Mouse (Mus musculus) stomach, postnatal 0 days (tissue): ENCODE measurements around the gene Kcnq4. TPM values are rescaled to one million over a fixed set of nuclear protein-coding genes. Genes with fewer than 3 reads are reported as not detected.
A peak's percentile ranks its signal among the peaks of the same experiment; 100 is the strongest.

Experiments
- ATAC-seq: fragments of 200-750 bp; cut with Nextera tagmentation; 2 replicates; pipeline ENCODE4 v1.8.0; 2017; ENCODE audit not compliant: low FRiP score, low TSS enrichment
- DNase-seq: peaks from one replicate; pipeline ENCODE4 v3.0.0-alpha.2; 2016; ENCODE audit warnings: low spot score
- H3K27ac ChIP-seq: fragments of 300-500 bp; sonication (generic); replicated peaks from 2 replicates; pipeline ENCODE4 v1.5.1; 2014; ENCODE audit warnings: mild to moderate bottlenecking, control low read depth
- H3K27me3 ChIP-seq: fragments of 300-500 bp; sonication (generic); 2 replicates; pipeline ENCODE4 v1.6.1; 2014; ENCODE audit warnings: low read length; ENCODE audit not compliant: control insufficient read depth, insufficient read depth
- H3K36me3 ChIP-seq: fragments of 300-500 bp; sonication (generic); 2 replicates; pipeline ENCODE4 v1.6.1; 2014; ENCODE audit warnings: low read length, mixed read lengths; ENCODE audit not compliant: control insufficient read depth, insufficient read depth
- H3K4me1 ChIP-seq: fragments of 300-500 bp; sonication (generic); replicated peaks from 2 replicates; pipeline ENCODE4 v1.6.1; 2014; ENCODE audit warnings: antibody characterized with exemption; ENCODE audit not compliant: control insufficient read depth, insufficient read depth
- H3K4me2 ChIP-seq: fragments of 300-500 bp; sonication (generic); replicated peaks from 2 replicates; pipeline ENCODE4 v1.6.1; 2014; ENCODE audit warnings: low read depth, mild to moderate bottlenecking, control low read depth, moderate library complexity
- H3K4me3 ChIP-seq: fragments of 300-500 bp; sonication (generic); 2 replicates; pipeline ENCODE4 v1.5.1; 2014; ENCODE audit warnings: low read depth, low read length, control low read depth
- H3K9ac ChIP-seq: fragments of 300-500 bp; sonication (generic); 2 replicates; pipeline ENCODE4 v1.6.1; 2014; ENCODE audit warnings: mild to moderate bottlenecking, low read length, control low read depth, mixed read lengths
- H3K9me3 ChIP-seq: fragments of 300-500 bp; sonication (generic); 2 replicates; pipeline ENCODE4 v1.6.1; 2016; ENCODE audit warnings: low read length; ENCODE audit not compliant: control insufficient read depth
- CTCF ChIP-seq: IDR thresholded peaks from 2 replicates; pipeline ENCODE4 v1.5.1; 2016; ENCODE audit warnings: antibody characterized with exemption, low read depth, mild to moderate bottlenecking, moderate library complexity
- EP300 ChIP-seq: optimal IDR thresholded peaks from 2 replicates; pipeline ENCODE3; 2016; ENCODE audit warnings: antibody characterized with exemption
- WGBS: fragments of 180-500 bp; shearing (Covaris S2); extraction: QIAGEN DNeasy Blood & Tissue Kit; methylation state at CpG from one replicate; pipeline ENCODE4 v1.1.7; 2014; 5-methylcytosine and 5-hydroxymethylcytosine counted together
- polyA plus RNA-seq: library from polyadenylated mRNA; unstranded; fragments of >200 nt; fragmentation: Nextera tagmentation; extraction: Ambion mirVana; gene quantifications from 2 replicates; pipeline ENCODE4 v1.2.1, GENCODE M21; 2015

The Kcnq4 gene
- polyA plus RNA-seq, 1 experiment from 2014 or later = 2.2 TPM

DNA sequence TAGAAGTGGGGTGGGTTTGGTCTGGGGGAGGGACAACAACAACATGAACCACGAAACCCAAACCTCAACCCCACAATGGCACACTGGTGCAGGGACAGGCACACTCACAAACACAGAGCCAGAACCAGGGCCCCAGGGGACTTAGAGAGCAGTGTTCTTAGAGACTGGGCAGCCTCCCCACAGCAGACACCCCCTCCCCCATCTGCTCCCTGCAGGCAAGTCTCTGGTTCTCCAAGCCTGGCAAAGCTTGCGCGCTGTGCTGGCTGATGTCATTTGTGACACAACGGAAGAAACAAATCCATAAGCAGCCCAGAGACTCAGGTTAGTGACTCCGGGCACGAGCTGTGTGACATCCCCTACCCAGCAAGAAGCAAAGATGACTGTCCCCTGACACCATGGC is 7.1 kb downstream of the Kcnq4 start:
- Histone ChIP-seq H3K4me3 (no peak overlapping the region), H3K27ac (no peak overlapping the region), H3K36me3 (no peaks in the 10 kb centered on the region), H3K9ac (no peak overlapping the region), H3K27me3 (peaks cover 3% of the 10 kb centered on the region; the same call in 1 of the 2 replicates), H3K4me1 (no peaks in the 10 kb centered on the region), H3K9me3 (no peaks in the 10 kb centered on the region), H3K4me2 (no peak overlapping the region)
- TF ChIP-seq EP300 = no peak
- TF ChIP-seq CTCF = no peak
- WGBS = 58% methylated on average over 6 of the region's 6 CpGs
- DNase-seq = no peak
- ATAC-seq = no peak

DNA sequence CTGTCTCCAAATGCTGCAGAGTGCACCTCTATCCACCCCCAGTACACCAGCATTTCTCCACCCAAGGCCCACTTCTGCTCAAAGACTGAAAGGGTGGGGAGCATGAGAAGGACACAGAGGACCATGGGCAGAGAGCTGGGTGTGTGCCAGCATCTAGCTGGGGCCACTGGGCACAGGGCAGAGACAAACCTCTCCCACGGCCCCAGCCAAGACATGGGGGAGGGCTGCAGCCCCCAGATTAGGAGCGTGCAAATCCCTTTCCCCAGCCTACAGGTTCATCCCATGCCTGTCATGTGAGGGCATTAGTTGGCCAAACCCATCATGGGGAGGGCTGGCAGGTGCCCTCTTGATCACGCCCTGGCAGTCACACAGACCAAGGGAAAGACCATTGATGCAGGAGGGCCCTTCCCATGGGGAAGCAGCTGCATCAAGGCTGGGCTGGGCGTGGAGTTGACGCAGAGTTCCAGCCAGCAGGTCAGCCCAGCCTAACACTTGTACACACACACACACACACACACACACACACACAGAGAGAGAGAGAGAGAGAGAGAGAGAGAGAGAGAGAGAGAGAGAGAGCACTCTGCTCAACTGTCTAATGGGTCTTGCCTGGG is 14.3 kb downstream of the Kcnq4 start:
- no peak overlapping the region for H3K4me2 ChIP-seq
- peak; percentile 51 for DNase-seq
- H3K36me3 ChIP-seq = no peaks in the 10 kb centered on the region
- no peak overlapping the region for H3K4me3 ChIP-seq
- 0 out of 2 replicates have a peak overlapping the region, but pooled peaks have one; percentile 24 for H3K27ac ChIP-seq
- H3K9me3 ChIP-seq = no peaks in the 10 kb centered on the region
- TF ChIP-seq EP300 (no peak), CTCF (no peak)
- WGBS = 54% methylated on average over 5 of the region's 5 CpGs
- no peak overlapping the region for H3K9ac ChIP-seq
- peaks cover 13% of the 10 kb centered on the region for H3K4me1 ChIP-seq
- H3K27me3 ChIP-seq = peaks cover 3% of the 10 kb centered on the region; the same call in 1 of the 2 replicates
- ATAC-seq = peak; percentile 46; the same call in 1 of the 2 replicates

DNA sequence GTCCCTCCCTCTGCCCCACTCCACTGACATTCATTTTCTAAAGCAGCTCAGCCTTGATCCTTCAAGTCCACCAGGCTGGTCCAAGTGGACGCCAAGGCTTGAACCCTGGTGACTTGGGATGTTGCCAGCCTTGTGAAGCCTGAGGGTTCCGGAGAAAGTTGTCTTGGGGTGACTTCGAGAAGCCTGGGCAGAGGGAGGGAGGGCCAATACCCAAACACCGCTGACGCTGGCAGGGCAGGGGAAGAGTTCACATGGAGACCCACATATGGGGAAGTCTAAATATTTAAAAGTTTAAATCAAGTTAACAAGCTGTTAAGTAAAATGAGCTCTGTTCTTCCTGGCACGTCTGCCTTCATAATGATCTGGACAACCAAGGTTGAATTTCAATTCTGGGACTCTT is 15.7 kb downstream of the Kcnq4 start:
- Histone ChIP-seq H3K4me1 (peaks cover 13% of the 10 kb centered on the region), H3K4me2 (no peak overlapping the region), H3K4me3 (no peak overlapping the region), H3K9ac (no peak overlapping the region), H3K9me3 (no peaks in the 10 kb centered on the region), H3K36me3 (no peaks in the 10 kb centered on the region), H3K27me3 (peaks cover under 1% of the 10 kb centered on the region; the same call in 1 of the 2 replicates), H3K27ac (no peak overlapping the region)
- no peak for TF ChIP-seq CTCF
- TF ChIP-seq EP300 = no peak
- no peak for DNase-seq
- no peak for ATAC-seq
- 60% methylated on average over 6 of the region's 6 CpGs for WGBS

DNA sequence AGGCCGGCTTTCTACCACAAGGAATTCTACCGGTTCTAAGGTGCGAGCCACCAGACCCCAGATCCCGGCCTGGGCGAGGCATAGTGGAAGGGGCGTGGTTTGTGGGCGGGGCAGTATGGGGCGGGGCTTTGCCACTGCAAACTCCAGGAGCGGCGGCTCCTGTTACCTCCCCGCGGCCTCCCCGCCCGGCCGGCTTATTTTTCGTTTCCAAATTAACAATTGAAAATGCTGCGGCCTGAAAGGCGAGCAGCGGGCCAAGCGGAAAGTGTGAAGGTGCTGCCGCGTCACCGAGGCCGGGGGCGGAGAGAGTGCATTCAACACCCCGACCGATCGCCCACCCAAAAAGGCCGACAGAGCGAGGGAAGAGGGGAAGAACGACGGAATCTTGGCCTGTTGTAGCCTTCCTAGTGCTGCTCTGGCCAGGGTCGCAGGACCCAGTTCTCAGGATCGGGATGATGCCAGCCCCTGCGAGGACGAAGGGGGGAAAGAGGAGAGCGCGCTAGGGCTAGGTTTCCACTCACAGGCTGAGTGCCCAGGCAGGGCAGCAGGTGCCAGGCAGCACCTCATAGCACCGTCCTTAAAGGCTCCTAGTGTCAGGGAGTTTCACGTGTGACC is 17.3 kb downstream of the Kcnq4 start:
- no peak for TF ChIP-seq EP300
- TF ChIP-seq CTCF = no peak
- WGBS = 2% methylated on average over 40 of the region's 40 CpGs
- ATAC-seq = peak; percentile 71
- Histone ChIP-seq H3K27ac (peak overlapping the region; percentile 45; the same call in 1 of the 2 replicates), H3K4me1 (peaks cover 13% of the 10 kb centered on the region), H3K36me3 (no peaks in the 10 kb centered on the region), H3K4me3 (peak overlapping the region; percentile 41), H3K9me3 (no peaks in the 10 kb centered on the region), H3K4me2 (peak overlapping the region; percentile 86), H3K27me3 (no peaks in the 10 kb centered on the region), H3K9ac (peak overlapping the region; percentile 41)
- peak; percentile 89 for DNase-seq

DNA sequence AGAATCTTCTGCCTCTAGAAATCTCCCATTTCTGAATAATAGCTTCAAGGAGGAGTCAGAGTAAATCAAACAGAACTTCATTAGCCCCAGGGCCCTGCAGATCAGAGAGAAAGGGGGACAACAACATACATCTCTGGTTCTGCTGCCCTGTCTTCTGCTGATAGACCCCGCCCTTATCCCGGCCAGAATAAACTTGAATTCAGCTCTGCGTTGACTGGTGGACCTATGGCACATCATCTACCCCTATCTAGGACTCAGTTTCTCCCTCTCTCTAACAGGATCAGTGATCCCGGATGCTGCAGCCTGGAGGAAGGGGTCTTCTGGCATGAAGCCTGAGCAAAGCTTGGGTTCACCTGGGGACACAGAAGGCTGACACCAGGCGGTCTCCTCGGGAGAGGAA is 17.8 kb downstream of the Kcnq4 start:
- no peak for ATAC-seq

DNA sequence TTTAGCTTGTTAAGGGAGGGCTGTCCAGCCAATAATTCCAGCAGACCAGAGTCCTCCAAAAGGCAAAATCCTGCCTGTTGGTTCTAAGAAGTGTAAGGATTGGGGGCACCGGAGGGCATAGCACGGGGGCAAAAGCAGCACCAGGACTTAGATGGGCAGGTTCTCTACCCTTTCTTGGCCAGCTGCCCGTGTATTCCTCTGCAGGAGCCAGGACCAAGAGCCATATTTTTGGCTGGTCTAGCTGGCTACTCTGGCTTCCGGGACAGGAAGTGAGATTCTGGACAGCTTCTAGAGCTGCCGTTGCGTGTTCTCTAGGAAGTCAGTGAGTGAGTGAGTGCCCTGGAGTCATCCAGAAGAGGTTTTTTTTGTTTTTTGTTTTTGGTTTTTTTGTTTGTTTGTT is 18.3 kb downstream of the Kcnq4 start:
- H3K4me1 ChIP-seq = peaks cover 15% of the 10 kb centered on the region
- H3K9ac ChIP-seq = no peak overlapping the region
- H3K4me2 ChIP-seq = no peak overlapping the region
- WGBS = 46% methylated on average over 6 of the region's 6 CpGs
- no peak overlapping the region for H3K4me3 ChIP-seq
- ATAC-seq = no peak
- H3K9me3 ChIP-seq = no peaks in the 10 kb centered on the region
- H3K27ac ChIP-seq = no peak overlapping the region; the same call in 1 of the 2 replicates
- no peak for DNase-seq
- H3K27me3 ChIP-seq = no peaks in the 10 kb centered on the region
- no peaks in the 10 kb centered on the region for H3K36me3 ChIP-seq
- TF ChIP-seq CTCF (no peak), EP300 (no peak)

More for the DNA sequence above, 17.8 kb downstream of the Kcnq4 start:
- H3K27me3 ChIP-seq = no peaks in the 10 kb centered on the region
- no peak for DNase-seq
- H3K9me3 ChIP-seq = no peaks in the 10 kb centered on the region
- no peaks in the 10 kb centered on the region for H3K36me3 ChIP-seq
- peak overlapping the region; percentile 86 for H3K4me2 ChIP-seq
- TF ChIP-seq EP300 (no peak), CTCF (no peak)
- H3K4me3 ChIP-seq = peak overlapping the region; percentile 41
- peaks cover 13% of the 10 kb centered on the region for H3K4me1 ChIP-seq
- H3K9ac ChIP-seq = no peak overlapping the region
- 30% methylated on average over 6 of the region's 6 CpGs for WGBS
- H3K27ac ChIP-seq = no peak overlapping the region
